Mouse (Mus musculus): Measurements from ENCODE around the gene Bco2. TPM values are rescaled to one million over a fixed set of nuclear protein-coding genes. Genes with fewer than 3 reads are reported as not detected.

Bco2 gene
- polyA plus RNA-seq, 1 experiment from 2014 or later, result 4.7 TPM

GRCm38 (mm10) chr9:50553547-50553946, 1.4 kb downstream of the Bco2 start:
- TF ChIP-seq CTCF (IDR thresholded peaks at IDR 0.05; ENCODE audit: low read depth) (no peak), EP300 (optimal IDR thresholded peaks at IDR 0.05) (no peak)
- H3K4me2 ChIP-seq (replicated peaks; ENCODE audit: low read depth), result no peak overlapping the region
- no peaks in the 10 kb centered on the region for H3K27me3 ChIP-seq (ENCODE audit: control insufficient read depth, insufficient read depth, low read length)
- H3K4me3 ChIP-seq (ENCODE audit: low read depth, low read length), result no peak overlapping the region
- H3K9me3 ChIP-seq (ENCODE audit: control insufficient read depth, low read length), result no peaks in the 10 kb centered on the region
- no peak overlapping the region for H3K27ac ChIP-seq (replicated peaks)
- no peak for ATAC-seq (ENCODE audit: low FRiP score, low TSS enrichment)
- no peaks in the 10 kb centered on the region for H3K4me1 ChIP-seq (replicated peaks; ENCODE audit: control insufficient read depth, insufficient read depth)
- DNase-seq (ENCODE audit: low spot score), result no peak
- no peaks in the 10 kb centered on the region for H3K36me3 ChIP-seq (ENCODE audit: control insufficient read depth, insufficient read depth, low read length)
- 61% methylated on average over 2 of the region's 2 CpGs for WGBS
- no peak overlapping the region for H3K9ac ChIP-seq (ENCODE audit: low read length)

- Histone ChIP-seq H3K27ac (replicated peaks) (no peak overlapping the region), H3K4me1 (replicated peaks; ENCODE audit: control insufficient read depth, insufficient read depth) (no peaks in the 10 kb centered on the region), H3K4me3 (ENCODE audit: low read depth, low read length) (no peak overlapping the region), H3K36me3 (ENCODE audit: control insufficient read depth, insufficient read depth, low read length) (no peaks in the 10 kb centered on the region), H3K9me3 (ENCODE audit: control insufficient read depth, low read length) (no peaks in the 10 kb centered on the region), H3K4me2 (replicated peaks; ENCODE audit: low read depth) (no peak overlapping the region), H3K9ac (ENCODE audit: low read length) (no peak overlapping the region), H3K27me3 (ENCODE audit: control insufficient read depth, insufficient read depth, low read length) (no peaks in the 10 kb centered on the region)
- no peak for TF ChIP-seq CTCF (IDR thresholded peaks at IDR 0.05; ENCODE audit: low read depth)
- no peak for TF ChIP-seq EP300 (optimal IDR thresholded peaks at IDR 0.05)
- DNase-seq (ENCODE audit: low spot score), result no peak
- no peak for ATAC-seq (ENCODE audit: low FRiP score, low TSS enrichment)
- 64% methylated on average over 5 of the region's 5 CpGs for WGBS
Observed at GRCm38 (mm10) chr9:50552206-50552605, 2.8 kb downstream of the Bco2 start.

DNA sequence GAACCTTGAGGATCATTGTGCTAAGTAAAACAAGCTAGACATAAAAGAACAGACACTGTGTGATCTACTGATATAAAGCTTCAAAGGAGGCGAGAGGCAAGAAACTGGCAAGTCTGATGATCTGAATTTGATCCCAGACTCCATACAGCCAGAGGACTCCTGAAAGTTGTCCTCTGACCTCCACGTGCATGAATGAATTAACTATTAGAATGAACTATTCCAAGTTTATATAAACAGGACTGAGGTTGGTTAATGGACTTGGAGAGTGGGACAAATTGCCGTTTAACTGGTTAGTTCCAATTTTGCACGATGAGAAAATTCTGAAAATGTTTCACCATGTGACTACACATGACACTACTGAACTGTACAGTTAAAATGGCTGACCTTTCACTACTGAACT, 6.0 kb downstream of the Bco2 start:
- ATAC-seq (ENCODE audit: low FRiP score, low TSS enrichment) (no peak), DNase-seq (ENCODE audit: low spot score) (no peak)
- WGBS, result 67% methylated on average over 4 of the region's 4 CpGs
- Histone ChIP-seq H3K4me1 (replicated peaks; ENCODE audit: control insufficient read depth, insufficient read depth) (no peaks in the 10 kb centered on the region), H3K4me2 (replicated peaks; ENCODE audit: low read depth) (no peak overlapping the region), H3K36me3 (ENCODE audit: control insufficient read depth, insufficient read depth, low read length) (no peaks in the 10 kb centered on the region), H3K9me3 (ENCODE audit: control insufficient read depth, low read length) (no peaks in the 10 kb centered on the region), H3K4me3 (ENCODE audit: low read depth, low read length) (no peak overlapping the region), H3K9ac (ENCODE audit: low read length) (no peak overlapping the region), H3K27ac (replicated peaks) (no peak overlapping the region), H3K27me3 (ENCODE audit: control insufficient read depth, insufficient read depth, low read length) (no peaks in the 10 kb centered on the region)
- TF ChIP-seq EP300 (optimal IDR thresholded peaks at IDR 0.05), result no peak
- no peak for TF ChIP-seq CTCF (IDR thresholded peaks at IDR 0.05; ENCODE audit: low read depth)

GRCm38 (mm10) chr9:50547859-50548478, 7.0 kb downstream of the Bco2 start:
- TF ChIP-seq CTCF (IDR thresholded peaks at IDR 0.05; ENCODE audit: low read depth) (no peak), EP300 (optimal IDR thresholded peaks at IDR 0.05) (no peak)
- no peaks in the 10 kb centered on the region for H3K36me3 ChIP-seq (ENCODE audit: control insufficient read depth, insufficient read depth, low read length)
- H3K4me1 ChIP-seq (replicated peaks; ENCODE audit: control insufficient read depth, insufficient read depth), result no peaks in the 10 kb centered on the region
- no peak overlapping the region for H3K27ac ChIP-seq (replicated peaks)
- no peak overlapping the region for H3K4me3 ChIP-seq (ENCODE audit: low read depth, low read length)
- H3K9me3 ChIP-seq (ENCODE audit: control insufficient read depth, low read length), result no peaks in the 10 kb centered on the region
- WGBS, result 41% methylated on average over 5 of the region's 5 CpGs
- H3K27me3 ChIP-seq (ENCODE audit: control insufficient read depth, insufficient read depth, low read length), result no peaks in the 10 kb centered on the region
- ATAC-seq (ENCODE audit: low FRiP score, low TSS enrichment) (no peak), DNase-seq (ENCODE audit: low spot score) (no peak)
- no peak overlapping the region for H3K9ac ChIP-seq (ENCODE audit: low read length)
- no peak overlapping the region for H3K4me2 ChIP-seq (replicated peaks; ENCODE audit: low read depth)

GRCm38 (mm10) chr9:50542401-50542800, 12.6 kb downstream of the Bco2 start:
- WGBS, result 74% methylated on average over 9 of the region's 9 CpGs
- no peaks in the 10 kb centered on the region for H3K4me1 ChIP-seq (replicated peaks; ENCODE audit: control insufficient read depth, insufficient read depth)

DNA sequence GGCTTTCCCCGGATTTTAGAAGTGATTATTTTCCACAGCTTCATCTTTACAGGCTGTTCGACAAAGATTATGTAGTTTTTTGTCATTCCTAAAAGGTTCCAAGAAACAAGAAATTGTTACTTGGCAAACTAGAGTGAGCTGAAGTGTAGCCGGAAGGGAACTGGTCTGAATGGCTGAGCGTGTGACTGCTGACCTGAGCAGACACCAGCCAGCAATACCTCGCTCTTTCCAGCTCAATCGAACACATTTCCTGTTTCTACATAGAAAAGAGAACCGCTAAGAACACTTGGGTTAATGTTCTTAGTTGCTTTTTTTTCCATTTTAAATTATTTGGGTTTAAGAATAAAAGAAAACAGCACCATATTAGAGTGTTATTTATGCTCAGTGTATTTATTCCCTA, 14.8 kb downstream of the Bco2 start:
- Histone ChIP-seq H3K36me3 (ENCODE audit: control insufficient read depth, insufficient read depth, low read length) (no peaks in the 10 kb centered on the region), H3K4me1 (replicated peaks; ENCODE audit: control insufficient read depth, insufficient read depth) (no peaks in the 10 kb centered on the region), H3K4me2 (replicated peaks; ENCODE audit: low read depth) (no peak overlapping the region; the same call in 1 of the 2 replicates), H3K4me3 (ENCODE audit: low read depth, low read length) (no peak overlapping the region), H3K9me3 (ENCODE audit: control insufficient read depth, low read length) (no peaks in the 10 kb centered on the region), H3K9ac (ENCODE audit: low read length) (no peak overlapping the region), H3K27ac (replicated peaks) (no peak overlapping the region), H3K27me3 (ENCODE audit: control insufficient read depth, insufficient read depth, low read length) (no peaks in the 10 kb centered on the region)
- DNase-seq (ENCODE audit: low spot score) (no peak), ATAC-seq (ENCODE audit: low FRiP score, low TSS enrichment) (no peak)
- no peak for TF ChIP-seq EP300 (optimal IDR thresholded peaks at IDR 0.05)
- TF ChIP-seq CTCF (IDR thresholded peaks at IDR 0.05; ENCODE audit: low read depth), result no peak
- 47% methylated on average over 7 of the region's 7 CpGs for WGBS

More at GRCm38 (mm10) chr9:50542401-50542800, 12.6 kb downstream of the Bco2 start:
- Histone ChIP-seq H3K27ac (replicated peaks) (no peak overlapping the region), H3K36me3 (ENCODE audit: control insufficient read depth, insufficient read depth, low read length) (no peaks in the 10 kb centered on the region), H3K9me3 (ENCODE audit: control insufficient read depth, low read length) (no peaks in the 10 kb centered on the region), H3K4me3 (ENCODE audit: low read depth, low read length) (no peak overlapping the region), H3K27me3 (ENCODE audit: control insufficient read depth, insufficient read depth, low read length) (no peaks in the 10 kb centered on the region), H3K4me2 (replicated peaks; ENCODE audit: low read depth) (no peak overlapping the region), H3K9ac (ENCODE audit: low read length) (no peak overlapping the region)
- no peak for TF ChIP-seq EP300 (optimal IDR thresholded peaks at IDR 0.05)
- no peak for TF ChIP-seq CTCF (IDR thresholded peaks at IDR 0.05; ENCODE audit: low read depth)
- DNase-seq (ENCODE audit: low spot score), result no peak
- no peak for ATAC-seq (ENCODE audit: low FRiP score, low TSS enrichment)

Measured in stomach, postnatal 0 days (tissue).